Mouse (Mus musculus): ENCODE measurements at regions not wholly inside any gene's neighbourhood (a gene's known extent, or its start where the extent isn't known, plus 50 kb on each side); places are given as distances from the start of the nearest gene placed in this dataset.

DNA sequence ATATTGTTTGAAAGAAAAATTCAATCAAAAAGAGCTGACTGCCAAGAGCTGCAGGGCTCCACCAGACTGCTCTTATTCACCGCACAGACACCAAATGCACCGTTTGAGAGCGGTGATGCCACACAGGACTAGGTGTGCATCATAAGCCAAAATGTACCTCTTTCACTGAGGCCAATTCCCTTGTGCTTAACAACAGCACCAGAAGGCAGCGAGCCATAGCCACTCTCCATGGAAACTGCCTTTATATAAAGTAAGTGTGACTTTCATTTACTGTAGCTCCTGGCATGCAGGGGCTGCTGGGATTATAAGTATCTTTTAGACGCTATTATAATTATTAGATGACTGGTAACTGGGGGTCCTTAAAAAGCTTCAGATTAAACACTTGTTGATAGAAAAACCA lies 154.5 kb downstream of the Rap2a start:
- TF ChIP-seq CTCF (conservative IDR thresholded peaks at IDR 0.05; ENCODE audit: low read length) (no peak), NANOG (IDR thresholded peaks at IDR 0.05; ENCODE audit: borderline replicate concordance, low read length) (no peak), POU5F1 (IDR thresholded peaks at IDR 0.05; ENCODE audit: borderline replicate concordance, low read length) (no peak)
